Mouse (Mus musculus) adipocyte (in vitro differentiated cells): Measurements from ENCODE around the gene Brwd1.
A peak's percentile ranks its signal among the peaks of the same experiment; 100 is the strongest.
"Not testable (repeated sequence)": the region's sequence is repeated elsewhere in the genome, so short reads cannot be mapped to it uniquely, and the experiment has no call there.

Experiments used
- DNase-seq: peaks from one replicate; pipeline ENCODE4 v3.0.0-alpha.2; 2016; ENCODE audit warnings: low spot score

Gene Brwd1

GRCm38 (mm10) chr16:96082301-96083178, at the start of gene Brwd1:
TSS of gene Brwd1 (minus strand) at chr16:96082526.
- peak; percentile 93 for DNase-seq

- no peak for DNase-seq
Measured at GRCm38 (mm10) chr16:96128466-96128865, 46.1 kb upstream of the Brwd1 start.

- peak; percentile 96 for DNase-seq
Measured at GRCm38 (mm10) chr16:96127657-96128344, 45.5 kb upstream of the Brwd1 start, which contains the start of gene Hmgn1. TSS of gene Hmgn1 (minus strand) at chr16:96127729.

- no peak for DNase-seq
Measured at GRCm38 (mm10) chr16:96127288-96127656, 44.9 kb upstream of the Brwd1 start.

- peak; percentile 67 for DNase-seq
Measured at GRCm38 (mm10) chr16:96126684-96127171, 44.4 kb upstream of the Brwd1 start.

- peak; percentile 55 for DNase-seq
Measured at GRCm38 (mm10) chr16:96120022-96120623, 37.8 kb upstream of the Brwd1 start.

GRCm38 (mm10) chr16:96114729-96115128, 32.4 kb upstream of the Brwd1 start:
- DNase-seq = no peak

- DNase-seq = no peak
Measured at GRCm38 (mm10) chr16:96112769-96113168, 30.4 kb upstream of the Brwd1 start.

- DNase-seq = no peak
Measured at GRCm38 (mm10) chr16:96110655-96111345, 28.5 kb upstream of the Brwd1 start.

- no peak for DNase-seq
Measured at GRCm38 (mm10) chr16:96109673-96110072, 27.3 kb upstream of the Brwd1 start.

GRCm38 (mm10) chr16:96103036-96103435, 20.7 kb upstream of the Brwd1 start:
- DNase-seq = peak; percentile 66

- not testable (repeated sequence) for DNase-seq
Measured at GRCm38 (mm10) chr16:96097811-96098210, 15.5 kb upstream of the Brwd1 start.

- DNase-seq = no peak
Measured at GRCm38 (mm10) chr16:96095966-96096365, 13.6 kb upstream of the Brwd1 start.

GRCm38 (mm10) chr16:96091515-96092504, 9.5 kb upstream of the Brwd1 start:
- peak; percentile 68 for DNase-seq

- no peak for DNase-seq
Measured at GRCm38 (mm10) chr16:96088120-96088519, 5.8 kb upstream of the Brwd1 start.

- no peak for DNase-seq
Measured at GRCm38 (mm10) chr16:96087436-96087835, 5.1 kb upstream of the Brwd1 start.

- no peak for DNase-seq
Measured at GRCm38 (mm10) chr16:96087001-96087400, 4.7 kb upstream of the Brwd1 start.

GRCm38 (mm10) chr16:96085597-96085996, 3.3 kb upstream of the Brwd1 start:
- DNase-seq = no peak

GRCm38 (mm10) chr16:96083179-96083646, 887 bp upstream of the Brwd1 start:
- no peak for DNase-seq

GRCm38 (mm10) chr16:96081742-96082241, 534 bp downstream of the Brwd1 start:
- DNase-seq = peak; percentile 44
